Mouse (Mus musculus): ENCODE results near the gene Apol9a.
"Not testable (repeated sequence)": the region's sequence is repeated elsewhere in the genome, so short reads cannot be mapped to it uniquely, and the experiment has no call there.

GRCm38 (mm10) chr15:77416655-77417333 lies 5.9 kb upstream of the Apol9a start:
- TF ChIP-seq CTCF (IDR thresholded peaks at IDR 0.05; ENCODE audit: borderline replicate concordance, control insufficient read depth, extremely low read depth, insufficient read depth, low read length, poor library complexity); POLR2A (IDR thresholded peaks at IDR 0.05; ENCODE audit: control insufficient read depth, extremely low read depth, insufficient read depth, low read length, poor library complexity): not testable (repeated sequence)

All from thymus, adult 2 months (tissue).